Mouse (Mus musculus) lung, postnatal 36 days (tissue): Measurements from ENCODE around the gene Cd300ld3.
"Not testable (repeated sequence)": the region's sequence is repeated elsewhere in the genome, so short reads cannot be mapped to it uniquely, and the experiment has no call there.

ENCODE experiments used
- DNase-seq: peaks from one replicate; pipeline ENCODE4 v3.0.0; 2022; ENCODE audit warnings: mixed read lengths

Gene Cd300ld3

GRCm38 (mm10) chr11:115052991-115053390 is 4.8 kb upstream of the Cd300ld3 start:
- DNase-seq = no peak

DNA sequence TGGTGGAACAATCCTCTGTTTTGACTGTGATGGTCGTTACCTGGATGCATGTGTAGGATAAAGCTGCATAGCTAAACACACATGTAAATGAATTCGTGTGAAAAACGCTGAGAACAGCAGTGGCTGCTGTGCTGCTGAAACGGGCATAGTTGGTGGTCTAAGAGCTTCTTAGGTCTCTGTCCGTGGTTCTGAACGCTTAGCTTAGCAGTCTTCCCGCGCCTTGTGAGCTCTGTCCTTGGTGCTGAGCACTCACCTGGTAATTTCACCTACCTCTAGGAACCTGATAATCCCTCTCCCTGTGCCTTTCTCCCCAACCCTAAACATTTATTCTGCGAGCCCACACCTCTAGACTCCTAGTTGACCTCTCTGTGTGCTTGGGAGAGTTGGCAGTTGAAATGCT is 4.0 kb upstream of the Cd300ld3 start:
- DNase-seq = peak; percentile 38

DNA sequence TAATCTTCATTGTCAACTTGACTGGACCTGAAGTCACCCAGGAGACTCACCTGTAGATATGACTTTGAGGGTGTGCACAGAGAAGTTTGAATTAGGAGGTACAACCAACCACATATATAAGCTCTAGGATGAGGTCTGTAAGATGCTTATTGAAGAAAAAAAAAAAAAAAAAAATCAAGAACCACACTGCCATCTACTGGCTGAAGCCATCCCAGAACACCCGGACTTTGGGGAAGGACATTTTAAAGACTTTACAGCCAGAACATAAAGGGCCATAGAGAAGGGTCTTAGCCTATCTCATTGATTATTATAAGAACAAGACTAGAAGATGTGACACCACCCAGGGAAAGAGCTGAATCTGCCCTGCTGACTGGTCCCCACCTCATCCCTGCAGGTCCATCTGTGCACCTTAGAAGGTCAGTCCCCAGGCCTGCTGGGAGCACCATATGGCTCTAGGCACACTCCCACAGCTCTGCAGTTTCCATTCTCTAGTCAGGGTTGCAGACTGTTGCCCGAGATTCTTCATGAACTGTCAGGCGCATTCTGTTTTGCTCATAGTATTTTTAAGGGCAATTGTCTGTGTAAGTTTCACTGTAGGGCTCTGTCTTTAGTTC is 1.2 kb upstream of the Cd300ld3 start:
- no peak for DNase-seq

GRCm38 (mm10) chr11:115037669-115038068 is 10.5 kb downstream of the Cd300ld3 start, which contains the start of gene Cd300ld5:
TSS of gene Cd300ld5 (minus strand) at chr11:115037769.
- not testable (repeated sequence) for DNase-seq

- not testable (repeated sequence) for DNase-seq
Measured at GRCm38 (mm10) chr11:115026912-115027311, 21.3 kb downstream of the Cd300ld3 start, which contains the start of gene Cd300ld4. TSS of gene Cd300ld4 (minus strand) at chr11:115027012.

GRCm38 (mm10) chr11:115016093-115016492 is 32.1 kb downstream of the Cd300ld3 start, which contains the start of gene Cd300ld2:
TSS of gene Cd300ld2 (minus strand) at chr11:115016193.
- DNase-seq = not testable (repeated sequence)

GRCm38 (mm10) chr11:115004070-115004469 is 44.1 kb downstream of the Cd300ld3 start:
- DNase-seq = peak; percentile 30

DNA sequence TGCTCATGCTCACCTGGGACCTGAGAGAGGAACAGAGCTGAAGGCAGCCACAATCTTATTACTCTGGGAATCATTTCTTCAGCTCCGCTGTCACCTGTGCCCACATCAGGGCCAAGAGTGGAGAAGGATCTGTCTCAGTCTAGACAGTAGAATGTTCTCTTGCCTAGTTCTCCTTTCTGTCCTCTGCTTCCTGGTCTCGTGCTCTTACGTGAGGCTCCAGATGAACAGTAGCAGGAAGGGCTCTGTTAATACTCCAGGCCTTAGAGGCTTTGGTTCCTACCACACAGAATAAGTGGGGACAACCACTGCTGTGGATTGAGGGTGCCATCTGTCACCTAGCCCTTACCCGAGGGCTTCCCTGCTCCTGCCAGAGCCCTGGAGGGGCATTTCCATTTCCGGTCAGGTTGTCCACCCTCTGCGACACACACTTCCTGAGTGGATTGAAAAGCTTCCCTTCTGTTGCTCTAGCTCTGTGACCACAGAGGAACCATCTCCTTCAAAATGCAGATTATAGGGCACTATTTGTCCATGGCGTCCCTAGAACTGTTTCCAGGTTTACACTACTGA is 46.7 kb downstream of the Cd300ld3 start, which contains the start of gene Cd300c2:
Gene Cd300c2, minus strand, starts transcription at position 407 of the 567 bp plus-strand sequence.
- DNase-seq = peak; percentile 18
